Mouse (Mus musculus) left cerebral cortex, postnatal 14 days (tissue): Measurements from ENCODE around the gene Tmem151a. TPM values are rescaled to one million over a fixed set of nuclear protein-coding genes. Genes with fewer than 3 reads are reported as not detected.

ENCODE experiments used
- DNase-seq, 2 experiments: peaks; one replicate each; pipeline ENCODE4 v3.0.0; 2021 to 2022; ENCODE audit warnings: low spot score in 2 of 2, mixed read lengths in 1 of 2
- intact Hi-C: fragments of 180-260 bp; cut with DNase I; formaldehyde crosslinking; loops from one replicate; pipeline ENCODE4 v1.15.1; 2025
- total RNA-seq, 2 experiments: library from RNA; stranded (reverse); gene quantifications; 2 replicates each; pipeline ENCODE4 v1.2.3; 2021

Gene Tmem151a
- total RNA-seq, 2 experiments from 2014 or later: 164 to 171 TPM

GRCm38 (mm10) chr19:5051515-5051914, 33.8 kb downstream of the Tmem151a start:
- DNase-seq: no peak
- intact Hi-C loops: no loop called here

DNA sequence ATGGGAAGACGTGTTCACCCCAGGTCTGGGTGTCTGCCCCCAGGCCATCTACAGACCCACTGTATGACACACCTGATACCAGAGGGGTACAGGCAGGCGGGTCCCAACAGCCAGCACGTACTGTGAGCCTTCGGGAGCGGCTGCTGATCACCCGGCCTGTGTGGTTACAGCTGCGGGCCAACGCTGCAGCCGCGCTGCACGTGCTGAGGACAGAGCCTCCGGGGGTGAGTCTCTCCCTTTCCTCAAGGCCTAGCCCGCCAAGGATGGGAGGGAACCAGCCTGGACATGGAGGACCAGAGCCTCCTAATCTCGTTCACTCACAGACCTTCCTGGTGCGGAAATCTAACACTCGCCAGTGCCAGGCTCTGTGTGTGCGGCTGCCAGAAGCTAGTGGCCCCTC, 34.3 kb downstream of the Tmem151a start:
- DNase-seq: no peak

DNA sequence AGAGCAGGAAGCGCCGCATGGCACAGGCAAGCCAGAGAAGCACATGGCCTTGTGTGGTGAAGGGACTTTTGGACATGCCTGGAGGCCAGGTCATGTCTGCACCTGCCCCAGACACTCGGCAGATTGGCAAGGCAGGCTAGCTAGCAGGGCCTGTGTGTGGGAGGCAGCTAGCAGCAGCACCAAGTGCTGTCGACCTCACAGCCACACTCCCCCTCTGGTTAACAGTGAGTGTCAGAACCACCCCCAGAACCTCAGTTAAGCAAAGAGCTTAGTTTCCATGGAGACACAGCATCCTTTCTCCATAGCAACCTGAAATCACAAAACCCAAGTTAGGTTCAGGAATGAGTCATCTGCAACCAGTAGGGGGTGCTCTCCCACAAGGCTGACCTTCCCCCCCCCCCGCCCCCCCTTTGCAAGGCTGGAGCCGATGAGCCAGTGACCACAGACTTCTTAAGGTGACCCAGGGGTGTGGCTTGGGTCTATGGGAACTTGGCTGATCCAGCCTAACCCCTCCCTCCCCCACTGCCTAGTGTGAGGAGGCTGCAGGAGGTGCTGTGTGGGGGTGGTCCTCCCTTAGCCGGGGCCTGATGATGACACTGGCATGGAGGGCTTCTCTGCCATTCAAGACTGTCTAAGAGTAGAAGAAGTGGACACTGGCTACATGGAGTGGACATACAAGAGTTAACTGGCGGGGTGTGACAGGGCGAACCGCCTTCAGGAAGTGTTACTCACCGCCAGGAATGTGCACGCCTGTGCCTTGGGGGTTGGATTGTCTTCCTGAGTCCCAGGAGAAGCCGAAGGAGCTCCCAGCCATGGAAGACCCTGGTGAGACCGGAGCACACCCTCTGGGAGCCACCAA, 35.1 kb downstream of the Tmem151a start, which contains the start of gene Rin1:
Rin1 (plus strand) TSS at position 435 of the 859 bp plus-strand sequence.
- intact Hi-C loops: no loop called here
- DNase-seq: peak; percentile 78 to 94

More for the DNA sequence above, 34.3 kb downstream of the Tmem151a start:
- intact Hi-C loops: no loop called here

- intact Hi-C loops: no loop called here
- DNase-seq: no peak
Observed at GRCm38 (mm10) chr19:5049325-5049724, 36.0 kb downstream of the Tmem151a start.

- peak; percentile 68 to 81 for DNase-seq
- intact Hi-C loops: no loop called here
Observed at GRCm38 (mm10) chr19:5048138-5049056, 36.9 kb downstream of the Tmem151a start.

DNA sequence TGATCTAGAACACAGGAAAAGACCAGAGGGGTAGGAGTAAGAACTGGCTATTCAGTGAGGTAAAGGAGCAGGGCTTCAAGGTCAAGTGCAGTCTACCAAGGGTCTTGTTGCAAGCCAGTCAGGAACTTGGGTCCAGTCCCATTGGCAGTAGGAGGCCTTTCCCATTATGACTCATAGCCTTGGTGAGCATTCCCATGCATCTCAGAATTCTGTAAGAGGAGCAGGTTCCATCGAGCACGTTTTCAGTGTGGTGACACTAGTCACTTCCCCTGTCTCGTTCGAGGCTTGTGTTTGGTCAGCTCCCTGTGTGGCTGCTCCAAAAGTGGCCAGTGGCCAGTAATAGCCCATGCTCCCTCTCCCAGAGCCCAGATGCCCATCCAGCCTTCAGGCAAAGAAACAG, 39.8 kb downstream of the Tmem151a start:
- intact Hi-C loops: no loop called here

GRCm38 (mm10) chr19:5041588-5041987, 43.7 kb downstream of the Tmem151a start:
- no peak for DNase-seq
- intact Hi-C loops: no loop called here

More for the DNA sequence above, 39.8 kb downstream of the Tmem151a start:
- no peak for DNase-seq

DNA sequence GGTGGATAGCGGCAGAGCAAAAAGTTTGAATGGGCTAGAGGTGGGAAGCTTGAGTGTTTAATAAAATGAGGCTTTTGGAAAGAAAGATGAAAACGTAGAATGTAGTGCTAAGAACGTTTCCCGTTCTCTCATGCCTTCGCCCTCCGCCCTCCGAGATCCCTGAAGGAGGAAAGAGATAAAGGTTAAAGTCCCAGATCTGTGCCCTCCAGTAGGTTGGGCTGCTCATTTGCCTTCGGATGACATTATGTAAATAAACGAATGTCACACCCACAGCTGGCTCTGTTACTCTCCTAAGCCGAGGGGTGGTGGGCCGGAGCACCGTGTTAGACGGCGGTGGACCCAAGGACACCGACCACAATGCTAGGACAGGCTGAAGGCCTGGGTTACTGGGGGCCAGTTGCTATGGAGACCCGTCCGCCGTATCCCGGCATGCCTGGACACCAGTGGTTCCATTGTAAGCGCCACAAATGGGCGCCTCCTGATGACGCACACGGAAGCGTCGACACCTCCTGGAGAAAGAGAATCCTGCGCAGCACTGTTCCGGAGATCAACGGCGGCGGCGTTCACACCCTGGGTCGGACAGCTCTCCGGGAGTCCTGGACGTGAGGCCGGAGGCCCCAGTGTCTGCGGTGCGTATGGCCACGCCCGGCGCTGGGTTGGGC, 44.3 kb downstream of the Tmem151a start, which contains the start of gene Brms1:
Brms1 (plus strand) TSS at position 493 of the 662 bp plus-strand sequence.
- intact Hi-C loops: no loop called here

DNA sequence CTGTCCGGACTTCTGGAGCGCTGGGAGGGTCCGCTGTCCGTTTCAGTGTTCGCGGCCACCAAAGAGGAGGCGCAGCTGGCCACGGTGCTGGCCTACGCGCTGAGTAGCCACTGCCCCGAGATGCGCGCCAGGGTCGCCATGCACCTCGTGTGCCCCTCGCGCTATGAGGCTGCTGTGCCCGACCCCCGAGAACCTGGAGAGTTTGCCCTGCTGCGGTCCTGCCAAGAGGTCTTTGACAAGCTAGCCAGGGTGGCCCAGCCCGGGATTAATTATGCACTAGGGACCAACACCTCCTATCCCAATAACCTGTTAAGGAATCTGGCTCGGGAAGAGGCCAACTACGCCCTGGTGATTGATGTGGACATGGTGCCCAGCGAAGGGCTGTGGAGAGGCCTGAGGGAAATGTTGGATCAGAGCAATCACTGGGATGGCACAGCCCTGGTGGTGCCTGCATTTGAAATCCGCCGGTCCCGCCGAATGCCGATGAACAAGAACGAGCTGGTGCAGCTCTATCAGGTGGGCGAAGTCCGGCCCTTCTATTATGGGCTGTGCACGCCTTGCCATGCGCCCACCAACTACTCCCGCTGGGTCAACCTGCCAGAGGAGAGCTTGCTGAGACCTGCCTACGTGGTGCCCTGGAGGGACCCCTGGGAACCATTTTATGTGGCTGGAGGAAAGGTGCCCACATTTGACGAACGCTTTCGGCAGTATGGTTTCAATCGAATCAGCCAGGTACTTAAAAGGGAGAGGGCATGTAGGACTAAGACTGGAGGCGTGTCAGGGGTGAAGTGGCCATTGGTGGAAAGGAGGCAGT, 45.8 kb downstream of the Tmem151a start:
- DNase-seq: no peak
- intact Hi-C loops: no loop called here

More for the DNA sequence above, 44.3 kb downstream of the Tmem151a start, which contains the start of gene Brms1:
- peak; percentile 94 for DNase-seq

DNA sequence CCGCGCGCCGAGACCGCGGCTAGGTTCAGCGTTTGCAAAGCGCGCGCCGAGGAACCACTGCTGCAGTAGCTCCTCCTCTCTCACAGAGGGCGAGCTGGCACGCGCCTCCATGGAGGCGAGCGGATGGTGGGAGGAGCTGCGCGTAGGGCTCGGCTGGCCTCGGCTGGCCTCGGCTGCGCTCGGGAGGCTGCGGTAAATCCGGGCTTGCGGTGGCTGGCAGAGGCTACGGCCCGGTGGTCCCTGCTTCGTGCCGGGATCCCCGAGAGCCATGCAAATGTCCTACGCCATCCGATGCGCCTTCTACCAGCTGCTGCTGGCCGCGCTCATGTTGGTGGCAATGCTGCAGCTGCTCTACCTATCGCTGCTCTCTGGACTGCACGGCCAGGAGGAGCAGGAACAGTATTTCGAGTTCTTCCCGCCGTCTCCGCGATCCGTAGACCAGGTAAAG, 46.6 kb downstream of the Tmem151a start, which contains the start of the genes B4gat1 and AC124502.3:
B4gat1 (plus strand) TSS at position 118 of the 448 bp plus-strand sequence.
AC124502.3 (plus strand) TSS at position 183 of the 448 bp plus-strand sequence.
- intact Hi-C loops: no loop called here
- DNase-seq: peak; percentile 92

DNA sequence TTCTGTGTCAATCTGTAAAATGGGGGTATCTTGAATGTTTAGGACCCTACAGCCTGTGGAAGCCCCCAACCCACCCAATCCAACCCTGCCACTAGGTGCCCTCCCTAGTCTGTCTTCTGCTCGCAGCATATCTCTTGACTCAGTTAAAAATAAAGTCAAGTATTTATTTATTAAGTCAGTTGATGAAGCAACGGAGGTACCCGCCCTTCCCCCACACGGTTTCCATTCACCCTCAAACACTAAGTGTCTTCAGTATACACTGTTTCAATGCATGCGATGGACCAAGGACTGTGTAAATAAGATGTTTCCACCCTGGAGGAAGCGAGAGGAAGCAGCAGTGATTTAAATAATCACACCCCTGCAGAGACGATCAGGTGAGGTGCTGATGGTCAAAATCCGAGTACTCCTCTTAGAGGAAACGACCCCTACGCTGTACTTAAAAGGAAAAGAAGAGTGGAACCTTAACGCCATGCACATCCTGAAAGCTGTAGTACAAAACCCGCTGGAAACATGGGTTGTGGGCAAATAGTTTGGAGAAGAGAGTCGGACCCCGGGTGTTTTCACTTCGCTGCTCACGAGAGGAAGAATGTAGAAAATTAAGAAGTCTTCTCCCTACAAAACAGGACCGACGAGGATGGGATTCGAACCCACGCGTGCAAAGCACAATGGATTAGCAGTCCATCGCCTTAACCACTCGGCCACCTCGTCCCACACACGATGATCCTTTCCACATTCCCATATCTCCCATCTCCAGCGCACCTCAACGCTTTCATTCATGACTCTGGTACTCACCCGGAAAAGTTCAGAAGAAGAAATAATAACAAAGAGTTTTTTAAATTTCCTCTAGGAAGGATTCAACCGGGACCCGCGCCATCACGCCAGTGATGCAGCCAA, 47.4 kb downstream of the Tmem151a start:
- DNase-seq: peak; percentile 82 to 88
- intact Hi-C loops: no loop called here

- intact Hi-C loops: no loop called here
Observed at GRCm38 (mm10) chr19:5036577-5036976, 48.8 kb downstream of the Tmem151a start.

DNA sequence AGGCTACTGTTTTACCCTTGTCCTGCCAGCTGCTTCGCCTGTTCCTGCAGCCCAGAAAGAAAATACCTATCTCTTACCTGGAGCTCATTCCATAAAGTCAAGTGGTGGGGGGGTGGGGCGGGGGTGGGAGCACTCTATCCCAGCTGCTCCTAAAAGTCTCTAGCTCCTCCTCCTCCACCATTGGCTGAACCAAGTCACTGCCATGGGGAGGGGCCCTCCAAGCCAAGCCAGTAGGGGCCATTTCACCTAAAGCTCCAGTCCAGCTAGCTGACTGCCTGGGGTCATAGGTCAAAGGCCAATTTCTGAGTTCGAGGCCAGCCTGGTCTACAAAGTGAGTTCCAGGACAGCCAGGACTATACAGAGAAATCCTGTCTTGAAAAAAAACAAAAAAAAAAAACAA, 52.6 kb downstream of the Tmem151a start:
- no peak for DNase-seq
- intact Hi-C loops: no loop called here

More at GRCm38 (mm10) chr19:5036577-5036976, 48.8 kb downstream of the Tmem151a start:
- DNase-seq: no peak

DNA sequence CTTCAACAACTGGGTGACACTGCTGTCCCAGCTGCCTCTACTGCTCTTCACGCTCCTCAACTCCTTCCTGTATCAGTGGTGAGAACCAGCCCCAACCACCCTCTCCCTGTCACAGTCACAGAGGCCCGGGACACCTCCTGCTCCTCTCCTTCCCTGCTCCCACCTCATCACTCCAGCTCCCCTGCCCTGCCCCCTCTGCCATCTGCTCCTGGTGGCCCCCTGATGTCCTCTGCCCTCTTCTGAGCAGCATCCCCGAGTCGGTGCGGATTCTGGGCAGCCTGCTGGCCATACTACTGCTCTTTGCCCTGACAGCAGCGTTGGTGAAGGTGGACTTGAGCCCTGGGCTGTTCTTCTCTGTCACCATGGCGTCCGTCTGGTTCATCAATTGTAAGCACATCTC, 59.2 kb downstream of the Tmem151a start:
- DNase-seq: no peak
- intact Hi-C loops: no loop called here

GRCm38 (mm10) chr19:5023621-5024479, 61.5 kb downstream of the Tmem151a start, which contains the start of gene Slc29a2:
TSS of gene Slc29a2 (plus strand) at chr19:5023860.
- peak; percentile 87 to 88 for DNase-seq
- intact Hi-C loops: no loop called here

DNA sequence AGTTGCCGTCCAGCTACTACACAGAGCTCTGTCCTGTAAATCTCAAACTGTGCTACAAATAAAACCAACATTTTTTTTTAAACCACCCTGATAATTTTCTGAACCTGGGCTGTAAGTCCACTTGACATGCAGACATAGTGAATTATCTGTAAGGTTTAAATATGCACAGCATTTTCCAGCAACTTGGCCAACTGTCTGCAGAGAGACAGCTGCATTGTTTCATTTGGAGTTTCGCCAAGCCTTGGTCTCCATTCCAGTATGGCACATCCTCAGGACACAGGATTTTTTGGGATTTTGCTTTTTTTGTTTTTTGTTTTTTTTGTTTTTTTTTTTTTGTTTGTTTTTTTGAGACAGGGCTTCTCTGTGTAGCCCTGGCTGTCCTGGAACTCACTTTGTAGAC, 63.9 kb downstream of the Tmem151a start:
- intact Hi-C loops: no loop called here
- no peak for DNase-seq
